Mouse (Mus musculus): ENCODE measurements around the gene Prrc2b. TPM values are rescaled to one million over a fixed set of nuclear protein-coding genes. Genes with fewer than 3 reads are reported as not detected.

The Prrc2b gene
- polyA plus RNA-seq, 1 experiment from 2014 or later = 17.7 TPM

DNA sequence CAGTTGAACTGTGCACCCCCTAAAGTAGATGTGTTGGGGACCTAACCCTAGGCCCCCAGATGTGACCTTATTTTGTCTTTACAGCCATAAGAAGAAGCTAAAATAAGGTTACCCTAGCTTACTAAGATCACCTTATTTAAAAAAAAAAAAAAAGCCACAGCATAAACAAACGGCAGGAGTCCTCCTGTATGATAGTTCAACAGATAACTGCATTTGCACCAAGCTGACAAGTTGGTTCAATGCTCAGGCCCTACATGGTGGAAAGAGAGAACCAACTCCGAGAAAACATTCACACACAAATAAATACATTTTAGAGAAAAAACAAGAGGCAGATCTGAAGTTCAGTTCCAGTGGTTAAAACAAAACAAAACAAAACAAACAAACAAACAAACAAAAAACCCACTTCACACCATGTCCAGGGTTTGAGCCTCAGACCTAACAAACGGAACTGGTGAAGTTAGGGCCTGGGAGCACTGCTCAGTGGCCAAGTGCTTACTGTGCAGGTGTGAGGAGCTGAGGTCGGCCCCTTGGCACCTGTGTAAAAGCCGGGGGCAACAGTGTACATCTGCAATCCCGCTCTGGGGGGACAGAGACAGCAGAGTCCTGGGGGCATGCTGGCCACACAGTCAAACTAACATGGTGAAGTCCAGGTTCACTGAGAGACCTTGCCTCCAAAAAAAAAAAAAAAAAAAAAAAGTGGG, 18.9 kb upstream of the Prrc2b start:
- H3K4me2 ChIP-seq (replicated peaks; ENCODE audit: low read depth) = peak overlapping the region; percentile 24; the same call in 1 of the 2 replicates
- WGBS = 73% methylated on average over 6 of the region's 6 CpGs
- no peaks in the 10 kb centered on the region for H3K36me3 ChIP-seq (ENCODE audit: control insufficient read depth, insufficient read depth)
- no peak overlapping the region for H3K9ac ChIP-seq (ENCODE audit: low read depth, low read length)
- H3K4me3 ChIP-seq (ENCODE audit: low read depth, low read length) = no peak overlapping the region
- no peaks in the 10 kb centered on the region for H3K27me3 ChIP-seq (replicated peaks; ENCODE audit: control insufficient read depth, insufficient read depth, low read length)
- no peaks in the 10 kb centered on the region for H3K9me3 ChIP-seq (ENCODE audit: control insufficient read depth)
- H3K27ac ChIP-seq (ENCODE audit: low read depth, low read length) = no peak overlapping the region
- 0 out of 2 replicates have a peak, but pooled peaks cover 3% of the 10 kb centered on the region for H3K4me1 ChIP-seq (replicated peaks; ENCODE audit: control insufficient read depth, insufficient read depth, low read length)
- no peak for ATAC-seq
- no peak for TF ChIP-seq CTCF (IDR thresholded peaks at IDR 0.05; ENCODE audit: low read depth)

DNA sequence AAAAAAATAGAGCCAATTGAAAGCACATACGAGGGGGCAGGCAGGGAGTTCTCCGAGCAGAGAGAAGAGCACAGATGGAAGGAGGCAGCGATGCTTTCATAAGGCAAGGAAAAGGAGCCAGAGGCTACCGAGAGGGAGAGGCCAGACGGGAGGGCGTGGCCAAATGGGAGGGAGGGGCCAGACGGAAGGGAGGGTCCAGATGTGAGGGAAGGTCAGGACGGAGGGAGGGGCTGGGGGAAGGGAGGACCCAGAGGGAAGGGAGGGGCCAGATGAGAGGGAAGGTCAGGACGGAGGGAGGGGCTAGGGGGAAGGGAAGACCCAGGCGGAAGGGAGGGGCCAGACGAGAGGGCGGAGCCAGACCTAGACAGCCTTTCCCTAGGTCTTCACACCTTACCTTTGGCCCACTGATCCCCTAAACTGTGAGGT, 18.3 kb upstream of the Prrc2b start:
- Histone ChIP-seq H3K9ac (ENCODE audit: low read depth, low read length) (no peak overlapping the region), H3K4me1 (replicated peaks; ENCODE audit: control insufficient read depth, insufficient read depth, low read length) (0 out of 2 replicates have a peak, but pooled peaks cover 3% of the 10 kb centered on the region), H3K4me2 (replicated peaks; ENCODE audit: low read depth) (peak overlapping the region; percentile 24; the same call in 1 of the 2 replicates), H3K9me3 (ENCODE audit: control insufficient read depth) (no peaks in the 10 kb centered on the region), H3K4me3 (ENCODE audit: low read depth, low read length) (no peak overlapping the region), H3K27me3 (replicated peaks; ENCODE audit: control insufficient read depth, insufficient read depth, low read length) (no peaks in the 10 kb centered on the region), H3K27ac (ENCODE audit: low read depth, low read length) (no peak overlapping the region), H3K36me3 (ENCODE audit: control insufficient read depth, insufficient read depth) (no peaks in the 10 kb centered on the region)
- no peak for TF ChIP-seq CTCF (IDR thresholded peaks at IDR 0.05; ENCODE audit: low read depth)
- peak; percentile 50 for ATAC-seq
- WGBS = 5% methylated on average over 12 of the region's 12 CpGs

DNA sequence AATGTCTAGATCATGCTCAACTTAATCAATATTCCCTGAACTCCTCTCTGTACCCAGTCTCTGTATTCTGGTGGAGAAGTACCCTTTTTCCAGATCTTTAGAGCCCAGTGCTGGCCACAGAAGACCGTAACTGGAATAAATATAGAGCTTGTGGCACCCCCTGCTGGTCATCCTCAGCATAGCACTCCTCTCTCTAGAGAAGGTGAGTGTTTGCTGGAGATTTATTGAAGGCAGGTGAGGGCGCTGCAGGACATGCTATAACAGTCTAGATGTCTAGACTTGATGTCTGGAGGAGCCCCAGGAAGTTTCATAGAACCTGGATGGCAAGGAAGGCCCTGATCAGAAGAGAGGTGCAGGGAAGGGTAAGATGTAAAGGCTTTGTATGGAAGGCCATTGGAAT, 16.8 kb upstream of the Prrc2b start:
- peak; percentile 31; the same call in 1 of the 2 replicates for ATAC-seq
- H3K4me1 ChIP-seq (replicated peaks; ENCODE audit: control insufficient read depth, insufficient read depth, low read length) = no peaks in the 10 kb centered on the region
- no peak overlapping the region for H3K4me2 ChIP-seq (replicated peaks; ENCODE audit: low read depth)
- H3K9ac ChIP-seq (ENCODE audit: low read depth, low read length) = no peak overlapping the region
- 1% methylated on average over 2 of the region's 2 CpGs for WGBS
- no peaks in the 10 kb centered on the region for H3K27me3 ChIP-seq (replicated peaks; ENCODE audit: control insufficient read depth, insufficient read depth, low read length)
- H3K36me3 ChIP-seq (ENCODE audit: control insufficient read depth, insufficient read depth) = no peaks in the 10 kb centered on the region
- peak; percentile 94 for TF ChIP-seq CTCF (IDR thresholded peaks at IDR 0.05; ENCODE audit: low read depth)
- H3K4me3 ChIP-seq (ENCODE audit: low read depth, low read length) = no peak overlapping the region
- no peaks in the 10 kb centered on the region for H3K9me3 ChIP-seq (ENCODE audit: control insufficient read depth)
- no peak overlapping the region for H3K27ac ChIP-seq (ENCODE audit: low read depth, low read length)

DNA sequence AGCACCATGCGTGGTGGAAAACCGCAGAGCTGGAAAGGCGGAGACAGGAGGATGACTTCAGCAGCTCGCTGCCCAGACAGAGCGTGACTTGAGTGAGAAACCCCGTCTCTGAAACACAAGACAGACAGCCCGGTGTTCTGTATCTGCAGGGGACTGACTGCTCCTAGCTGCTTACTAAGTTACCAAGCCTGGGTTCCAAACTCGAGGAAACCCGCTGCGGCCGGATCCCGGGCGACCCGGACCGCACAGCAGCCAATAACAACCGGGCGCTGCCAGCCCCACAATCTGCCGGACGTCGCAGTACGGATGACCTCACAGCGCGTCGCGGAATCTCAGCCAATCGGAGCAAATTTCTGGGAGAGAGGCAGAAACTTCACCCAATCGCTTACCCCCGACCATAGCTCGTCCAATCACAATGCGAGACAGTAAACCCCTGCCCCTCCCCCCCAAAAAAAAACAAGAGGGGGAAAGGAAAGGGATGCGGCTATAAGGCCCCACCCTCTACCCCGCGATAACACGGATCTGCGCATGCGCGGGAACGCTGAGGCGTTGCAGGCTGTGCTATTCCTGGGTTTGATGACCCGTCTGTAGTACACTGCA, 13.1 kb upstream of the Prrc2b start:
- peak; percentile 94 for ATAC-seq
- H3K4me2 ChIP-seq (replicated peaks; ENCODE audit: low read depth) = peak overlapping the region; percentile 71
- H3K4me3 ChIP-seq (ENCODE audit: low read depth, low read length) = peak overlapping the region; percentile 57
- H3K9ac ChIP-seq (ENCODE audit: low read depth, low read length) = peak overlapping the region; percentile 62
- H3K9me3 ChIP-seq (ENCODE audit: control insufficient read depth) = no peaks in the 10 kb centered on the region
- H3K27me3 ChIP-seq (replicated peaks; ENCODE audit: control insufficient read depth, insufficient read depth, low read length) = no peaks in the 10 kb centered on the region
- no peak for TF ChIP-seq CTCF (IDR thresholded peaks at IDR 0.05; ENCODE audit: low read depth)
- H3K27ac ChIP-seq (ENCODE audit: low read depth, low read length) = peak overlapping the region; percentile 86
- WGBS = under 1% methylated on average over 40 of the region's 40 CpGs
- H3K36me3 ChIP-seq (ENCODE audit: control insufficient read depth, insufficient read depth) = no peaks in the 10 kb centered on the region
- no peaks in the 10 kb centered on the region for H3K4me1 ChIP-seq (replicated peaks; ENCODE audit: control insufficient read depth, insufficient read depth, low read length)

DNA sequence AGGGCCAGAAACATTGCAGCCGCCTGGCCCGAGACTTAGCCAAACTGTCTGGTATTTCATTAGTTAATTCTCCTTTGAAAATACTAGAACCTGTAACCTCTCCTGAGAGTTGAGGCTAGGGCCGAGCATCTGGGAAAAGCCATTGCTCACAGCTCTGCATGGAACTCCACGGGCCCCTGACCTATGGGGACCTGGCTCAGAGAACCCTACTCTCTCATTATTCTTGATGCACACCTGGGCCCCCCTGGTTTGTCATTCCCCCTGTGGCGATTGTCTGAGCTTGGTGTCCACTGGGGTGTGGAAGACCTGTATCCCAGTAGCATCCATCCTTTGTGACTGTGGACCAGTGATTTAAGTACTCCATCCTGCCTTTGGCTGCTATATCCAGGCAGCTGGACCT, 11.5 kb upstream of the Prrc2b start:
- no peak for TF ChIP-seq CTCF (IDR thresholded peaks at IDR 0.05; ENCODE audit: low read depth)

DNA sequence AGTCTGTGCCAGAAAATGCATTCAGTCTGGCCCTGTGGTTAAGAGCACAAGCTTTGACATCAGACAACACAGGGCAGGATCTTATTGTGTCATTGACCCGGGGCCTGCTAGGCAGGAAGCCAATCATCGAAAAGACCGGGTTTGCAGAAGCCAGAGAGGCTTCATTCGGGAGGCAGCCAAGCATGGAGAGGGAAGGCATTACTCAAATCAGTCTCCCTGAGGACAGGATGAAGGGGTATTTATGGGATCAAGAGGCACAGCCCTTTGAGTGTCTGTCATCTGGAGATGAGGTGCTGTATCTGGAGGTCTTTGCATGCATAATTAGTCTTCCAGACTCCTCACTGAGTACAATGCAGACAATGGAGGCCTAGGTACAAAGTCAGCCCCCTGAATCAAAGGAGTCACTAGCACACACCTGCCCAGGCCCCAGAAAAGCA, 10.4 kb upstream of the Prrc2b start:
- H3K4me2 ChIP-seq (replicated peaks; ENCODE audit: low read depth) = no peak overlapping the region

More for the DNA sequence above, 11.5 kb upstream of the Prrc2b start:
- Histone ChIP-seq H3K4me3 (ENCODE audit: low read depth, low read length) (no peak overlapping the region), H3K4me2 (replicated peaks; ENCODE audit: low read depth) (no peak overlapping the region), H3K36me3 (ENCODE audit: control insufficient read depth, insufficient read depth) (no peaks in the 10 kb centered on the region), H3K4me1 (replicated peaks; ENCODE audit: control insufficient read depth, insufficient read depth, low read length) (no peaks in the 10 kb centered on the region), H3K9me3 (ENCODE audit: control insufficient read depth) (no peaks in the 10 kb centered on the region), H3K27ac (ENCODE audit: low read depth, low read length) (no peak overlapping the region), H3K27me3 (replicated peaks; ENCODE audit: control insufficient read depth, insufficient read depth, low read length) (no peaks in the 10 kb centered on the region), H3K9ac (ENCODE audit: low read depth, low read length) (no peak overlapping the region)
- ATAC-seq = no peak
- 87% methylated on average over 5 of the region's 5 CpGs for WGBS

More for the DNA sequence above, 10.4 kb upstream of the Prrc2b start:
- 48% methylated on average over 4 of the region's 4 CpGs for WGBS
- H3K9me3 ChIP-seq (ENCODE audit: control insufficient read depth) = no peaks in the 10 kb centered on the region
- no peak overlapping the region for H3K27ac ChIP-seq (ENCODE audit: low read depth, low read length)
- no peak overlapping the region for H3K4me3 ChIP-seq (ENCODE audit: low read depth, low read length)
- no peak overlapping the region for H3K9ac ChIP-seq (ENCODE audit: low read depth, low read length)
- no peak for ATAC-seq
- no peaks in the 10 kb centered on the region for H3K36me3 ChIP-seq (ENCODE audit: control insufficient read depth, insufficient read depth)
- no peaks in the 10 kb centered on the region for H3K27me3 ChIP-seq (replicated peaks; ENCODE audit: control insufficient read depth, insufficient read depth, low read length)
- no peaks in the 10 kb centered on the region for H3K4me1 ChIP-seq (replicated peaks; ENCODE audit: control insufficient read depth, insufficient read depth, low read length)
- TF ChIP-seq CTCF (IDR thresholded peaks at IDR 0.05; ENCODE audit: low read depth) = no peak

Measured in intestine, postnatal 0 days (tissue).